Mouse (Mus musculus) layer of hippocampus, adult 6 months (tissue): Measurements from ENCODE around the gene Brinp2. TPM values are rescaled to one million over a fixed set of nuclear protein-coding genes. Genes with fewer than 3 reads are reported as not detected.

Experiments
- long read RNA-seq, 2 experiments: library from polyadenylated mRNA; unstranded; transcript quantifications; one replicate each; pipeline ENCODE4 v2.0.0; 2019 to 2020
- polyA plus RNA-seq: library from polyadenylated mRNA; unstranded; fragments of <200 nt; fragmentation: Nextera tagmentation; gene quantifications from 2 replicates; pipeline ENCODE4 v1.2.3, GENCODE M21; 2021

Brinp2 gene
- 31.2 and 34.2 TPM in 2 replicates for polyA plus RNA-seq
- long read RNA-seq, experiment 1, full-length matches to known transcripts: 49 of 75 reads
- long read RNA-seq, experiment 1, partial matches to known transcripts: 20 of 75 reads
- long read RNA-seq, experiment 1, other reads (novel, unspliced or antisense): 6 of 75 reads
- long read RNA-seq, experiment 2, full-length matches to known transcripts: 258 of 349 reads
- long read RNA-seq, experiment 2, partial matches to known transcripts: 35 of 349 reads
- long read RNA-seq, experiment 2, other reads (novel, unspliced or antisense): 56 of 349 reads

GRCm38 (mm10) chr1:158356051-158356461 is at the start of gene Brinp2:
Gene Brinp2, minus strand, starts transcription at chr1:158356326.

GRCm38 (mm10) chr1:158361964-158362291 is 5.8 kb upstream of the Brinp2 start, which contains the start of gene Astn1:
Gene Astn1, plus strand, starts transcription at chr1:158362273.

Other genes with a start within 250 kb of the Brinp2 start
- 50.0 and 51.7 TPM in 2 replicates for gene Astn1, start 5.9 kb upstream of the Brinp2 start, polyA plus RNA-seq